Mouse (Mus musculus) gonadal fat pad, adult 2 months (tissue): ENCODE measurements around the gene Pik3cg. TPM values are rescaled to one million over a fixed set of nuclear protein-coding genes. Genes with fewer than 3 reads are reported as not detected.
"Not testable (repeated sequence)": the region's sequence is repeated elsewhere in the genome, so short reads cannot be mapped to it uniquely, and the experiment has no call there.

Experiments
- DNase-seq: peaks from one replicate; pipeline ENCODE4 v3.0.0-alpha.2; 2012; ENCODE audit warnings: low read depth
- polyA plus RNA-seq: library from polyadenylated mRNA; depleted of rRNA; stranded (reverse); fragments of >200 nt; gene quantifications from 2 replicates; pipeline ENCODE4 v1.2.3, GENCODE M21; 2012; rRNA removed

The Pik3cg gene
- polyA plus RNA-seq: 2.2 and 2.4 TPM in 2 replicates

- DNase-seq: no peak
These were observed at the start of gene Pik3cg for GRCm38 (mm10) chr12:32207948-32208891. Pik3cg (minus strand) TSS chr12:32208659.

- no peak for DNase-seq
These were observed 40.0 kb upstream of the Pik3cg start for GRCm38 (mm10) chr12:32248483-32248882.

GRCm38 (mm10) chr12:32245566-32246233 lies 37.2 kb upstream of the Pik3cg start:
- no peak for DNase-seq

- no peak for DNase-seq
These were observed 35.1 kb upstream of the Pik3cg start for GRCm38 (mm10) chr12:32243586-32243985.

- not testable (repeated sequence) for DNase-seq
These were observed 30.7 kb upstream of the Pik3cg start for GRCm38 (mm10) chr12:32239134-32239533.

- DNase-seq: no peak
These were observed 30.0 kb upstream of the Pik3cg start for GRCm38 (mm10) chr12:32238433-32238832.

- DNase-seq: peak; percentile 73
These were observed 29.4 kb upstream of the Pik3cg start for GRCm38 (mm10) chr12:32237839-32238238.

- no peak for DNase-seq
These were observed 28.7 kb upstream of the Pik3cg start for GRCm38 (mm10) chr12:32237139-32237538.

GRCm38 (mm10) chr12:32236450-32236849 lies 28.0 kb upstream of the Pik3cg start:
- no peak for DNase-seq

- DNase-seq: no peak
These were observed 25.4 kb upstream of the Pik3cg start for GRCm38 (mm10) chr12:32233871-32234270.

GRCm38 (mm10) chr12:32231398-32231797 lies 22.9 kb upstream of the Pik3cg start:
- DNase-seq: no peak

- DNase-seq: no peak
These were observed 15.2 kb upstream of the Pik3cg start for GRCm38 (mm10) chr12:32223629-32224028.

- no peak for DNase-seq
These were observed 14.4 kb upstream of the Pik3cg start for GRCm38 (mm10) chr12:32222758-32223385.

- no peak for DNase-seq
These were observed 11.9 kb upstream of the Pik3cg start for GRCm38 (mm10) chr12:32220387-32220786.

- no peak for DNase-seq
These were observed 6.7 kb upstream of the Pik3cg start for GRCm38 (mm10) chr12:32215143-32215542.

GRCm38 (mm10) chr12:32212702-32213101 lies 4.2 kb upstream of the Pik3cg start:
- no peak for DNase-seq

- DNase-seq: no peak
These were observed 3.7 kb upstream of the Pik3cg start for GRCm38 (mm10) chr12:32212156-32212555.

- DNase-seq: no peak
These were observed 2.8 kb upstream of the Pik3cg start for GRCm38 (mm10) chr12:32211257-32211656.

GRCm38 (mm10) chr12:32208951-32209350 lies 492 bp upstream of the Pik3cg start:
- no peak for DNase-seq

- DNase-seq: no peak
These were observed 1.3 kb downstream of the Pik3cg start for GRCm38 (mm10) chr12:32207141-32207540.

GRCm38 (mm10) chr12:32203695-32204094 lies 4.8 kb downstream of the Pik3cg start:
- no peak for DNase-seq

GRCm38 (mm10) chr12:32202583-32202982 lies 5.9 kb downstream of the Pik3cg start:
- no peak for DNase-seq
